Mouse (Mus musculus): ENCODE results near the gene Slc20a1. TPM values are rescaled to one million over a fixed set of nuclear protein-coding genes. Genes with fewer than 3 reads are reported as not detected.

Slc20a1 gene
- total RNA-seq, 2 experiments from 2014 or later, result 9.3 to 13.6 TPM

- no peak for DNase-seq
- intact Hi-C loops (cut with DNase I), result loop anchor here (5.0 kb wide), 1 partner anchor 222 kb away; no protein-coding TSS in a partner anchor
Observed at GRCm38 (mm10) chr2:129184853-129185252, 13.7 kb upstream of the Slc20a1 start.

GRCm38 (mm10) chr2:129185611-129186290 is 12.8 kb upstream of the Slc20a1 start:
- intact Hi-C loops (cut with DNase I), result no loop called here
- DNase-seq, result no peak

GRCm38 (mm10) chr2:129186291-129186919 is 12.2 kb upstream of the Slc20a1 start:
- DNase-seq, result no peak
- intact Hi-C loops (cut with DNase I), result no loop called here

GRCm38 (mm10) chr2:129192392-129193150 is 6.0 kb upstream of the Slc20a1 start:
- intact Hi-C loops (cut with DNase I), result loop anchor here (10.0 kb wide), 1 partner anchor 498 kb away; the partner anchor contains the start of gene Mertk
- DNase-seq, result no peak

GRCm38 (mm10) chr2:129196317-129196716 is 2.2 kb upstream of the Slc20a1 start:
- intact Hi-C loops (cut with DNase I), result loop anchor here (5.0 to 10.0 kb wide), 2 partner anchors 229 to 502 kb away; partner anchors contain the start of genes Gm10762, Mertk and Zc3h6
- no peak for DNase-seq

- intact Hi-C loops (cut with DNase I), result loop anchor here (5.0 to 10.0 kb wide), 2 partner anchors 230 to 502 kb away; partner anchors contain the start of genes Gm10762, Mertk and Zc3h6
- DNase-seq, result no peak
Observed at GRCm38 (mm10) chr2:129197197-129197596, 1.4 kb upstream of the Slc20a1 start.

- intact Hi-C loops (cut with DNase I), result loop anchor here (2.0 to 10.0 kb wide), 4 partner anchors 19 to 503 kb away; partner anchors contain the start of genes Chchd5, Gm10762, Mertk and Zc3h6
- no peak for DNase-seq
Observed at GRCm38 (mm10) chr2:129197843-129198435, 625 bp upstream of the Slc20a1 start.

GRCm38 (mm10) chr2:129199328-129200085 is 943 bp downstream of the Slc20a1 start:
- intact Hi-C loops (cut with DNase I), result loop anchor here (2.0 to 10.0 kb wide), 4 partner anchors 21 to 505 kb away; partner anchors contain the start of genes Chchd5, Gm10762, Mertk and Zc3h6
- DNase-seq, result peak in 1 of 2 experiments; percentile 21

GRCm38 (mm10) chr2:129205000-129205399 is 6.4 kb downstream of the Slc20a1 start:
- intact Hi-C loops (cut with DNase I), result loop anchor here (5.0 kb wide), 1 partner anchor 33 kb away; no protein-coding TSS in a partner anchor

GRCm38 (mm10) chr2:129206824-129207223 is 8.3 kb downstream of the Slc20a1 start:
- intact Hi-C loops (cut with DNase I), result loop anchor here (5.0 kb wide), 1 partner anchor 35 kb away; no protein-coding TSS in a partner anchor
- peak in 1 of 2 experiments; percentile 28 for DNase-seq

More at GRCm38 (mm10) chr2:129205000-129205399, 6.4 kb downstream of the Slc20a1 start:
- DNase-seq, result no peak

- DNase-seq, result no peak
- intact Hi-C loops (cut with DNase I), result loop anchor here (5.0 kb wide), 1 partner anchor 36 kb away; no protein-coding TSS in a partner anchor
Observed at GRCm38 (mm10) chr2:129208181-129208746, 9.7 kb downstream of the Slc20a1 start.

GRCm38 (mm10) chr2:129210089-129210749 is 11.7 kb downstream of the Slc20a1 start:
- intact Hi-C loops (cut with DNase I), result no loop called here
- DNase-seq, result no peak

GRCm38 (mm10) chr2:129211255-129211654 is 12.7 kb downstream of the Slc20a1 start:
- intact Hi-C loops (cut with DNase I), result no loop called here
- no peak for DNase-seq

- no peak for DNase-seq
- intact Hi-C loops (cut with DNase I), result no loop called here
Observed at GRCm38 (mm10) chr2:129211957-129212356, 13.4 kb downstream of the Slc20a1 start.

GRCm38 (mm10) chr2:129212566-129212965 is 14.0 kb downstream of the Slc20a1 start:
- DNase-seq, result no peak
- intact Hi-C loops (cut with DNase I), result no loop called here

GRCm38 (mm10) chr2:129214774-129215173 is 16.2 kb downstream of the Slc20a1 start:
- DNase-seq, result no peak
- intact Hi-C loops (cut with DNase I), result no loop called here

GRCm38 (mm10) chr2:129217612-129218185 is 19.1 kb downstream of the Slc20a1 start:
- intact Hi-C loops (cut with DNase I), result no loop called here

GRCm38 (mm10) chr2:129218537-129219105 is 20.1 kb downstream of the Slc20a1 start:
- DNase-seq, result no peak
- intact Hi-C loops (cut with DNase I), result no loop called here

More at GRCm38 (mm10) chr2:129217612-129218185, 19.1 kb downstream of the Slc20a1 start:
- DNase-seq, result no peak
